Mouse (Mus musculus): Measurements from ENCODE around the gene Cd47. TPM values are rescaled to one million over a fixed set of nuclear protein-coding genes. Genes with fewer than 3 reads are reported as not detected.

The Cd47 gene
- total and polyA plus RNA-seq, 2 experiments = 34.7 to 87.7 TPM

- Histone ChIP-seq H3K4me3 (ENCODE audit: insufficient read depth, low read depth, low read length) (no peak overlapping the region), H3K4me1 (ENCODE audit: control insufficient read depth, insufficient read depth, low read length) (peaks cover 19% of the 10 kb centered on the region), H3K79me2 (ENCODE audit: control insufficient read depth, insufficient read depth, low read length) (peaks cover 23% of the 10 kb centered on the region), H3K27ac (replicated peaks; ENCODE audit: insufficient read depth, low read depth, low read length) (peak overlapping the region; percentile 83), H3K9ac (ENCODE audit: low read depth, low read length) (no peak overlapping the region), H3K36me3 (ENCODE audit: control insufficient read depth, insufficient read depth, low read length) (peaks cover 15% of the 10 kb centered on the region; the same call in 1 of the 2 replicates), H3K27me3 (ENCODE audit: control insufficient read depth, insufficient read depth, low read length) (no peaks in the 10 kb centered on the region)
- WGBS = 49% methylated on average over 9 of the region's 9 CpGs
- DNase-seq (ENCODE audit: extremely low read depth, low read depth, low spot score) = peak; percentile 61
- TF ChIP-seq CTCF (IDR thresholded peaks at IDR 0.05; ENCODE audit: low read depth, low read length) = no peak
- TF ChIP-seq POLR2A (IDR thresholded peaks at IDR 0.05; ENCODE audit: extremely low read depth, insufficient read depth, low read length) = no peak
Measured at GRCm38 (mm10) chr16:49886403-49887066, 86.2 kb downstream of the Cd47 start.

GRCm38 (mm10) chr16:49887290-49887689 lies 87.0 kb downstream of the Cd47 start:
- Histone ChIP-seq H3K27me3 (ENCODE audit: control insufficient read depth, insufficient read depth, low read length) (no peaks in the 10 kb centered on the region), H3K4me1 (ENCODE audit: control insufficient read depth, insufficient read depth, low read length) (peaks cover 19% of the 10 kb centered on the region), H3K4me3 (ENCODE audit: insufficient read depth, low read depth, low read length) (no peak overlapping the region), H3K36me3 (ENCODE audit: control insufficient read depth, insufficient read depth, low read length) (peaks cover 15% of the 10 kb centered on the region; the same call in 1 of the 2 replicates), H3K79me2 (ENCODE audit: control insufficient read depth, insufficient read depth, low read length) (peaks cover 26% of the 10 kb centered on the region), H3K9ac (ENCODE audit: low read depth, low read length) (no peak overlapping the region), H3K27ac (replicated peaks; ENCODE audit: insufficient read depth, low read depth, low read length) (peak overlapping the region; percentile 83)
- DNase-seq (ENCODE audit: extremely low read depth, low read depth, low spot score) = peak; percentile 85
- TF ChIP-seq CTCF (IDR thresholded peaks at IDR 0.05; ENCODE audit: low read depth, low read length) (no peak), POLR2A (IDR thresholded peaks at IDR 0.05; ENCODE audit: extremely low read depth, insufficient read depth, low read length) (no peak)
- WGBS = 12% methylated on average over 3 of the region's 3 CpGs

GRCm38 (mm10) chr16:49887811-49888564 lies 87.7 kb downstream of the Cd47 start:
- 52% methylated on average over 9 of the region's 9 CpGs for WGBS
- peaks cover 19% of the 10 kb centered on the region for H3K4me1 ChIP-seq (ENCODE audit: control insufficient read depth, insufficient read depth, low read length)
- peak overlapping the region; percentile 6 for H3K27ac ChIP-seq (replicated peaks; ENCODE audit: insufficient read depth, low read depth, low read length)
- TF ChIP-seq POLR2A (IDR thresholded peaks at IDR 0.05; ENCODE audit: extremely low read depth, insufficient read depth, low read length) (no peak), CTCF (IDR thresholded peaks at IDR 0.05; ENCODE audit: low read depth, low read length) (no peak)
- H3K36me3 ChIP-seq (ENCODE audit: control insufficient read depth, insufficient read depth, low read length) = peaks cover 15% of the 10 kb centered on the region; the same call in 1 of the 2 replicates
- H3K9ac ChIP-seq (ENCODE audit: low read depth, low read length) = no peak overlapping the region
- no peaks in the 10 kb centered on the region for H3K27me3 ChIP-seq (ENCODE audit: control insufficient read depth, insufficient read depth, low read length)
- H3K79me2 ChIP-seq (ENCODE audit: control insufficient read depth, insufficient read depth, low read length) = peaks cover 26% of the 10 kb centered on the region; the same call in 1 of the 2 replicates
- no peak overlapping the region for H3K4me3 ChIP-seq (ENCODE audit: insufficient read depth, low read depth, low read length)
- DNase-seq (ENCODE audit: extremely low read depth, low read depth, low spot score) = no peak

- no peak for TF ChIP-seq CTCF (IDR thresholded peaks at IDR 0.05; ENCODE audit: low read depth, low read length)
- TF ChIP-seq POLR2A (IDR thresholded peaks at IDR 0.05; ENCODE audit: extremely low read depth, insufficient read depth, low read length) = no peak
- H3K36me3 ChIP-seq (ENCODE audit: control insufficient read depth, insufficient read depth, low read length) = peaks cover 15% of the 10 kb centered on the region; the same call in 1 of the 2 replicates
- no peaks in the 10 kb centered on the region for H3K27me3 ChIP-seq (ENCODE audit: control insufficient read depth, insufficient read depth, low read length)
- H3K9ac ChIP-seq (ENCODE audit: low read depth, low read length) = no peak overlapping the region
- peaks cover 26% of the 10 kb centered on the region; the same call in 1 of the 2 replicates for H3K79me2 ChIP-seq (ENCODE audit: control insufficient read depth, insufficient read depth, low read length)
- H3K27ac ChIP-seq (replicated peaks; ENCODE audit: insufficient read depth, low read depth, low read length) = no peak overlapping the region
- peaks cover 19% of the 10 kb centered on the region for H3K4me1 ChIP-seq (ENCODE audit: control insufficient read depth, insufficient read depth, low read length)
- peak; percentile 62 for DNase-seq (ENCODE audit: extremely low read depth, low read depth, low spot score)
- H3K4me3 ChIP-seq (ENCODE audit: insufficient read depth, low read depth, low read length) = no peak overlapping the region
- 84% methylated on average over 2 of the region's 2 CpGs for WGBS
Measured at GRCm38 (mm10) chr16:49889031-49889655, 88.8 kb downstream of the Cd47 start.

- Histone ChIP-seq H3K27ac (replicated peaks; ENCODE audit: insufficient read depth, low read depth, low read length) (no peak overlapping the region), H3K36me3 (ENCODE audit: control insufficient read depth, insufficient read depth, low read length) (peaks cover 7% of the 10 kb centered on the region), H3K9ac (ENCODE audit: low read depth, low read length) (no peak overlapping the region), H3K79me2 (ENCODE audit: control insufficient read depth, insufficient read depth, low read length) (peaks cover 22% of the 10 kb centered on the region; the same call in 1 of the 2 replicates), H3K27me3 (ENCODE audit: control insufficient read depth, insufficient read depth, low read length) (no peaks in the 10 kb centered on the region), H3K4me1 (ENCODE audit: control insufficient read depth, insufficient read depth, low read length) (peaks cover 14% of the 10 kb centered on the region), H3K4me3 (ENCODE audit: insufficient read depth, low read depth, low read length) (no peak overlapping the region)
- 95% methylated on average over 3 of the region's 3 CpGs for WGBS
- TF ChIP-seq POLR2A (IDR thresholded peaks at IDR 0.05; ENCODE audit: extremely low read depth, insufficient read depth, low read length) (no peak), CTCF (IDR thresholded peaks at IDR 0.05; ENCODE audit: low read depth, low read length) (no peak)
- no peak for DNase-seq (ENCODE audit: extremely low read depth, low read depth, low spot score)
Measured at GRCm38 (mm10) chr16:49892252-49892651, 91.9 kb downstream of the Cd47 start.

Data from liver, adult 2 months (tissue).